Mouse (Mus musculus): ENCODE measurements around the gene Rtn3.
A peak's percentile ranks its signal among the peaks of the same experiment; 100 is the strongest.
"Not testable (repeated sequence)": the region's sequence is repeated elsewhere in the genome, so short reads cannot be mapped to it uniquely, and the experiment has no call there.

Rtn3 gene

GRCm38 (mm10) chr19:7421602-7422591, 61.2 kb downstream of the Rtn3 start:
- peak; percentile 78 for DNase-seq

DNA sequence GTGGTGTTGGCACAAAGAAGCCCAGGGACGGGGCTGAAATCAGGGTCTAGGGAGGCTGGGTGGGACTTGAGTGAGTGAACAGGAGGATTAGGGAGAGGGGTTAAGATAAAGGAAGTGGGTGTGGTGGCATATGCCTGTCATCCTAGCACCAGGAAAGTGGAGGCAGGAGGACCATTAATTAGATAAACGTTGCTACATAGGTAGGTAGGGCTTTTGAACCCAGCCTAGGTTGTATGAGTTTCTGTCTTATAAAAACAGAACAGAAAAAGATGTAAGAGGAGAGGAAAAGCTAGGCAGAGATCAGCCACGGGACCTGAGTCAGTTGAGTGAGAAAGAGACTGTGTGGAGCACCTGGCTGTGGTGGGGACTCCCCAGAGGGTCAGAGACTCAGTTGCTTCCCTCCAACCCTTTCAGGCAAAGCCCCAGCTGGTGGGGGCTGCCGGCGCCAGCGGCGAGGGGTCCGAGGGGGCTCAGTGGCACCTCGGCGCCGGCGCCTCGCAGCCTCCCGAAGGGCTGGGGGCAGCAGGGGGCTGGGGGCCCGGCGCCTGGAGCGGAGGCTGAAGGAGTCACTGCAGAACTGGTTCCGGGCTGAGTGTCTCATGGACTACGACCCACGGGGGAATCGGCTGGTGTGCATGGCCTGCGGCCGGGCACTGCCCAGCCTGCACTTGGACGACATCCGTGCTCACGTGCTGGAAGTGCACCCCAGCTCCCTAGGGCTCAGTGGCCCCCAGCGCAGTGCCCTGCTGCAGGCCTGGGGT, 62.1 kb downstream of the Rtn3 start:
- DNase-seq, result peak; percentile 47

DNA sequence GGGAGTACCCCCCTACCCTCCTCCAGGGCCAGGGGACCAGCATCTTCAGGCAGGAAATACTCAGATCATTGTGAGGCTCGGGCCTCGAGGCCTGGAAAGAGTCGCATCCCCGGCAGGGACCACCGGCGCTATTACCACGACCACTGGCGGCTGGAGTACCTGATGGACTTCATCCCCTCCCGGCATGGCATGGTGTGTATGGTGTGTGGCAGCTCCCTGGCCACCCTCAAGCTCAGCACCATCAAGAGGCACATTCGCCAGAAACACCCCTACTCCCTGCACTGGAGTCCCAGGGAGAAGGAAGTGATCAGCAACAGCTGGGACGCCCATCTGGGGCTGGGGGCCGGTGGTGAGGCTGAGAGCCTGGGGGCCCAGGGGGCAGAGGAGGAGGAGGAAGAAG, 63.0 kb downstream of the Rtn3 start:
- peak; percentile 40 for DNase-seq

DNA sequence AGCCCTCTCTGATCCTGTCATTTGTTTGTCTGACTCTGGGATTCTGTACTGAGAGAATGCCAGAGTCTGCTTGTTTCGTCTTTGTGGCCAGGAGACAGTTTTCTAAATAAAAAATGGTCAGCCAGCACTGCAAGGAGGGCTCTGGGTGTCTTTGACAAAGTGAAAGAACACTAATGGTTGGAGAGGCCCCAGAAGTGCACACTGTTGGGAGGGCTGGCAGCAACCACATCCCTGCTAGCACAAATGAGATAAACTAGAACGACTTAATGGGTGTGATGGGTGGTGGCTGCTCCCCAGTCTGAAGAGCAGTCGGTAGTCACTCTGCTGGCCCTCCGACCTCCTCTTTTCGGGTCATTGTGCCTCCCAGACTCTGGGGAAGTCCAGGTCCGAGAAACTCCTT, 63.9 kb downstream of the Rtn3 start:
- DNase-seq, result no peak

DNA sequence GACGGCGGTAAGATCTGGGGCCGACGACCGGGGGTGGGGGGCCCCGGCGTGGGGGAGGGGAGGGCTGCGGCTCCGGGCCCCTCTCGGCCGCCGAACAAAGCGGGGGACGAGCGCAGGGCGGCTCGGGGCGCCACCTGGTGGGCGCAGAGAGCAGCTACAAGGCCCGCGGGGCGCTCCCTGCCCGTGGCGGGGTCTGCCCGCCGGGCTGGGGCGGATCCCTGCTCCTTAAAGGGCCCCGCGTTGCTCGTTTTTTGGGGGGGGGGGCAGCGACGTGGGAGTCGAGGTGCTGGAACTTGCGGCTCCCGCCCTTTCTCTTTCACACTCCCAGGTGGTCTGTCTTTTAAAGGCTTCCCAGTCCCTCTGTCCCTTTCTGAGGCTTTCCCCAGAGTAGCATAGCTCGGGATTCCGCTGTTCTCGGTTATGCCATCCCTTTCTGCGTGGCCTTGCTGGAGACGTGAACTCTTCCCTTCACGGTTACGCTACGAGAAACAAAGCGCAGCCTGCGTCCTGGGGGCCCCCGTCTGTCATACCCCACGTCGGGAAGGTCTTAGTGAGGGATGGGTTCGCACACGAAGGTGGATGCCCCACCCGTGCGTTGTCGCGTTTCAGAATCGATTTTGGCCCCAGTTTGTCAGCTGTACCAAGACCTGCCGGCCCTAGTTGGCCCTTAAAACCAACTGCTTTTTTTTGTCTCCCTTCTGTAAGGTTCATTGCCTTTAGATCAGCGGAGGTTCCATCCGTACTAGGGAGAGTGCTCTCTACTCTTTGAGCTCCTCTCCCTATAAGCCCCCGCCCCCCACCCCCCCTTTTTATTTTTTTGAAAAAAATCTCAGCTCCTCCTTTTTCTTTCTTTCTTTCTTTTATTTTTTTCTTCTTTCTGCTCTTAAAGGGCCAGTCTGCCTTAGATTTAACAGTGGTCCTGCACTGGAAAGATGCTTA, 64.9 kb downstream of the Rtn3 start:
- DNase-seq, result peak; percentile 72

DNA sequence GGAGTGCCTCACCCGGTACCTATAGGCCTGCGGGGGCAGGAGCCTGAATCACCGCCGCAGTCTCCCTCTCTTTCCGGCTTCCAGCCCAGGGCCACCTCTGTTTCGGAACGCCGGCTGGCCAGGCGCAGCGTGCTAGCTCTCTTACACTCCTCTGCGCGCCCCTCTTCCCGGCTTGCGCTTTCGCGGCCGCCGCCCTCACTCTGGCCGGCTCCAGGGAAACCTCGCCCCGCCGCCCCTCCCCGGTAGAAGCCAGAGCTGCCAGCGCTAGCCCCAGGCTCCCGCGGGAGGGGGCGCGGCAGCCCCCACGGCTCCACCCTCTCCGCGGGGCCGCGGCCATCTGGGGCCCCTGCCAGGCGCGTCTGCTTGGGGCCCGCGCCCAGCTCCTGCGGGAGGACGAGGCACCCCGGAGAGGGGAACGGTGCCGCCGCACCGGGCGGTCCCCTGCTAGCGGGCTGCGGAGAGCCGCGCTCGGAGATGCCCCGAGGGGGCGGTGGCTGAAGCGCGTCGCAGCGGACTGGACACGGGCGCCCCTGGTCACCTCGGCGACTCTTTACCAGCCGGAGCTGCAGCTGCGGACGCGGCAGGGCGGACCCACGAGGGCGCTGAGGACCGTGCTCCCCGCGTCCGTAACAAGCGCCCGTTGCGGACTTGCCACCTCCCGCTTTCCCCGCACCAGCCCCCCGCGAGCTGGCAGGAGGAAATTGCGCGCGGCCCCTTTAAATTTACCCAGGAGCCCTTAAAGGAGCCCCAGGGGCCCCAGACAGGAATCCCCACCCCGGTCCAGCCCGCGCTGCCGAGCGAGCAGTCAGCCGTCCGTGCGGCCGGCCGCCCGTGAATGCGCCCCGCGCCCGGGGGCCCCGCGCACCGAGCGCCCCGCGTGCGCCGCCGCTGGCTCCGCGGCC, 66.0 kb downstream of the Rtn3 start, which contains the start of gene 2700081O15Rik:
TSS of gene 2700081O15Rik (plus strand) at position 792 of the 902 bp plus-strand sequence.
- peak; percentile 58 for DNase-seq

DNA sequence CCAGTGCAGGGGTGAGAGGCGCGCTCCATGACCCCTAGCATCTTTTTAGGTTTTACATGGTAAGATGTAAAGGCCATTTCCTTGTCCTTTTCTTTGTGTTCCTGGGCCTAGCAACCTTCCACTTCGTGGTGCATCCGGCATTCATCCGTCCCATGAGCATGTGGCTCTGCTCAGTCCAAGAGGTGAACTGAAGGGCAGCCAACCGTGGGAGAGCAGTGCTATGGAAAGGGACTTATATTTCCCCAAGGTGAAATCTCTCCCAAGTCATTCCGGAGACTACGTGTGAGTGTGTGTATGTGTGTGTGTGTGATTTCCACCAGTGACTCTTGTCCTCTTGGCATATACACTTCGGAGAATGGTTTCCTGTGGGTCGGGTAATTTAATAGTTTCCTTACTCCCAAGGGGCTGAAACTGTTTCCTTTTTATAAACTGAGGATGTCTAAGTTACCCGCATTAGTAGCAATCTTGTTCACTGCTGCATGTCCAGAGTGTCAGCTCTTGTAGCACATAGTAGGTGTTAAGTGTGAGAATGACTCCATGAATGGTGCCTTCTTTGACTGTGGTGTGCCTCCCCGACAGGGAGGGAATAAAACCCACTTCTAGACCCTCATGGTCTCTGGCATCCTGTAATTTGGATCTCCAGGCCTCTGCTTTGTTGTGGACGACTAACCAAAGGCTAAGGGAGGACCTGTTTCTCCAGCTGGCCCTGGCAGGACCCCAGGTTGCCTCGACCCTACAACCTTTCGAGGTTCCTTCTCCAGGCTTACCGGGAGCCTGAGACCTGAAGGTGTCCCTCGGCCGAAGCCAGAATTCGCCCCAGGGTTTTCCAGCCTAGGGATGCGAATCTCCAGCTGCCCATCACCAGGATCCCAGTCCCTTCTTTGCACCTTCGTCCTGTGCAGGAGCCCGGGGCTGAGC, 66.9 kb downstream of the Rtn3 start:
- peak; percentile 48 for DNase-seq

- DNase-seq, result no peak
These were observed 70.7 kb downstream of the Rtn3 start for GRCm38 (mm10) chr19:7412361-7412760.

GRCm38 (mm10) chr19:7404623-7405229, 78.4 kb downstream of the Rtn3 start:
- no peak for DNase-seq

GRCm38 (mm10) chr19:7400635-7401034, 82.4 kb downstream of the Rtn3 start:
- no peak for DNase-seq

DNA sequence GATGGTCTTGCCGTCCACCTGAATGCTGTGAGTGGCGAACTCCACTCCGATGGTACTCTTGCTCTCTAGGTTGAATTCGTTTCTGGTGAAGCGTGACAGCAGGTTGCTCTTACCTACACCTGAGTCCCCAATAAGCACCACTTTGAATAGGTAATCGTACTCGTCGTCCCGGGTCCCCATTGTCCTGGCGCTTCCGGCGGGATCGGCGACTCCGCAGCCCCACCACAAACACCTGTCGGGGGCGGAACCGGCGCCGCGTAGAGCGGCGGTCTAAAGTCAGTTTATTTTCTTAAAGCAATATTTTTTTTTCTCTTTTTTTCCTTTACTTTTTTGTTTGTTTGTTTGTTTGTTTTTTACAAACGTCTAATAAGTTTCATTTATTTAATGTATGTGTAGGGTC, 84.2 kb downstream of the Rtn3 start:
- DNase-seq, result not testable (repeated sequence)

- DNase-seq, result not testable (repeated sequence)
These were observed 85.9 kb downstream of the Rtn3 start for GRCm38 (mm10) chr19:7396867-7397826.

DNA sequence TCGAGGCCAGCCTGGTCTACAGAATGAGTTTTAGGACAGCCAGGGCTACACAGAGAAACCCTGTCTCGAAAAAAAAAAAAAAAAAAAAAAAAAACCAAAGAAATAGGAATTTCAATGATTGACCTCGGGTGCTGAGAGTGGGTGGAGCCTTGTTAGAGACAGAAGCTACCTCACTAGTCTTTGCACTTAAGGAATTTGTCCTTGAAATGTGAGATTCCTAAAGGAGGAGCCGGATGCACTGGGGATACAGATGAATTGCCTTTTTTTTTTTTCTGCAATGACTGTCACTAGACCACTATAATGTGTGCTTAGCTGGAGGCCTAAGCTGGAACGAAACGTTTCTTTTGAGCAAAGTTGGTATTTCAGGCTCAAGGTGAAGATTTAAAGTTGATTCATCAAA, 94.6 kb downstream of the Rtn3 start:
- DNase-seq, result no peak

DNA sequence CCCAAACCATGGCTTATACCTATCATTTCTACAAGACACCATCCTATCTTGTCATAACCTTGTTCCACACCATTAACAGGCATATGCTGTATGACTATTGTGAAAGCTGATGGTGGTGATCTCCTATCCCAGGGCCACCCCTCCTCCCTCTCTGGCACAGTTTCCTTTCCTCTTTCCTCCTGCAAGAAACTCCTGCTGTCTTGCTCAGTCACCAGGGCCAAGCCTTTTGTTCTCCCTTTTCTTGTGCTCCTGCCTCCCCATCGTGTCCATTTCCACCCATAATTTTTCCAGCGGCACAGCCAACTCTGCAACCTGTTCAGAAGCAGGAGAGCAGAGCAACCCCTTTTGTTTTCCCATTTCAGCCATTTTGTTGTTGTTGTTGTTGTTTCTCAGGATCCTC, 97.0 kb downstream of the Rtn3 start:
- no peak for DNase-seq

DNA sequence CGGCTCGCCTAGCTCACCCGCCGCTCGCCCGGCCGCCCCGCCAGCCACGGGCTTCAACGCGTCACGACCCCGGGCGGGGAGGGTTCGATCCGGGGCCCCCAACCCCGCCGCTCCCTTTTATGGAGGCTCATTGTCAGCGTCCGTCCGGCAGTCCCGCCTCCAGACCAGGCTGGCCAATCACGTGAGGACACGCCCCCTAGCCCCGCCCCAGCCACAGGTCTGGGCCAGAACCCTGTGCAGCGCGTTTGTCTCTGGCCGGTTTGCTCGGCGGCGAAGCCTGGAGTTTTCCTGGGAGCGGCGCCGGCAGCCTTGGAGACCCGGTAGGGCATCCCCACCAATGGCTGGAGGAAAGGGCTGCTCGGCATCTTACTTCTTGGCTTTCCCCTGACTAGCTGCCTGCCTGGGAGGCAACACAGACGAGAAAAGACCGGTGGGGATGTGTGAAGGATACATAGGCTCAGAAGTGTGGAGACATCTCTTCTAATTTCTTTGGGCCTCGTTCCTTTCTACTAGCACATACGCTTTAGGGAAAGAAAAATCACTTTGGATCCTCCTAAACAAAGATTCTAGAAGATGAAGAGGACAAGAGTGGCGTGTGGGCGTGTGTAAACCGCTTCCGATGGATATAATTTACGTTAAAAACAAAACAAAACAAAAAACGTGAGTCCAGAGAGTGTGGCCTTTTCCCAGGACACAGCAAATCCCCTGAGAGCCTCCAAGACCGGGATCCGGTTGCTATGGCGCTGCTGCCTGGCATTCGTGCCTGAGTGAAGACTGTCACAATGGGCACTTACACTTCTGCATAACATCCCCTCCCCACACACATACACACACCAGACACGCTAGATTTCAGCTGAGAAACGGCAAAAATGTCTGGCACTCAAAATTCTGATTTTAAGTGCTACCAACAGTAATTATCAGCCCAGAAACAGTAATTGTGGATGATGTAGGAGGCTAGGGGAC, 99.9 kb downstream of the Rtn3 start, which contains the start of gene Spindoc:
TSS of gene Spindoc (minus strand) at position 92 of the 963 bp plus-strand sequence.
- DNase-seq, result peak; percentile 97

- DNase-seq, result peak; percentile 56
These were observed 100.7 kb downstream of the Rtn3 start for GRCm38 (mm10) chr19:7382248-7382902.

GRCm38 (mm10) chr19:7381906-7382247, 101.2 kb downstream of the Rtn3 start:
- no peak for DNase-seq

All from cerebellum, adult 11-12 months (tissue).